Mouse (Mus musculus) neural tube, embryonic 12.5 days (tissue): ENCODE measurements around the gene Nfkb2. TPM values are rescaled to one million over a fixed set of nuclear protein-coding genes. Genes with fewer than 3 reads are reported as not detected.
A peak's percentile ranks its signal among the peaks of the same experiment; 100 is the strongest.

Experiments used
- ATAC-seq: fragments of 200-750 bp; cut with Nextera tagmentation; 2 replicates; pipeline ENCODE4 v1.8.0; 2017; ENCODE audit warnings: low read depth, mild to moderate bottlenecking, moderate TSS enrichment, moderate library complexity; ENCODE audit not compliant: low FRiP score
- H3K27ac ChIP-seq: fragments of 300-500 bp; sonication (generic); 2 replicates; pipeline ENCODE4 v1.5.1; 2016
- H3K27me3 ChIP-seq: fragments of 300-500 bp; sonication (generic); replicated peaks from 2 replicates; pipeline ENCODE4 v1.6.1; 2016; ENCODE audit warnings: mild to moderate bottlenecking
- H3K36me3 ChIP-seq: fragments of 300-500 bp; sonication (generic); 2 replicates; pipeline ENCODE4 v1.6.1; 2016; ENCODE audit warnings: mild to moderate bottlenecking
- H3K4me1 ChIP-seq: fragments of 300-500 bp; sonication (generic); 2 replicates; pipeline ENCODE4 v1.6.1; 2016
- H3K4me2 ChIP-seq: fragments of 300-500 bp; sonication (generic); replicated peaks from 2 replicates; pipeline ENCODE4 v1.6.1; 2016; ENCODE audit warnings: mild to moderate bottlenecking
- H3K4me3 ChIP-seq: fragments of 300-500 bp; sonication (generic); 2 replicates; pipeline ENCODE4 v1.5.1; 2016
- H3K9ac ChIP-seq: fragments of 300-500 bp; sonication (generic); 2 replicates; pipeline ENCODE4 v1.6.1; 2016; ENCODE audit warnings: mild to moderate bottlenecking
- H3K9me3 ChIP-seq: fragments of 300-500 bp; sonication (generic); 2 replicates; pipeline ENCODE4 v1.6.1; 2016; ENCODE audit warnings: mild to moderate bottlenecking
- WGBS: fragments of 180-500 bp; shearing (Covaris S2); methylation state at CpG from one replicate; pipeline ENCODE4 v1.1.7; 2016; 5-methylcytosine and 5-hydroxymethylcytosine counted together
- polyA plus RNA-seq: library from polyadenylated mRNA; unstranded; fragments of >200 nt; fragmentation: Nextera tagmentation; extraction: Ambion mirVana; gene quantifications from 2 replicates; pipeline ENCODE4 v1.2.1, GENCODE M21; 2016

Gene Nfkb2
- polyA plus RNA-seq, 1 experiment from 2014 or later = 4.0 TPM

DNA sequence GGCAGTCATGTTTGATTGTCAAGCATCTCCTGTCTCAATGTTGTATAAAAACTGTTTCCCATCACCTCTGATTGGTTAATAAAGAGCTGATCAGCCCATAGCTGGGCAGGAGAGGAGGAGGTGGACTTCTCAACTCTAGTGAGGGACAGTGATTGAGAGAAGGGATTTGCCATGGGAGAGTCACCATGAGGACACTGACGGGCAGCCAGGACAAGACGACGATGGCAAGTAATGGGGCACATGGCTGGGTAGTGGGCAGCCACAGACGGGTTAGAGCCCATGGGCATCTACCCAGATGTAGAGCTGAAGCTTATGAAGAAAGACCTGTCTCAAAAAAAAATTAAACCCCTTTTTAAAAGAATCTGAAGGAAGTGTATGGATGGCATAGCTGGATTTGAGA lies 1.6 kb upstream of the Nfkb2 start:
- Histone ChIP-seq H3K4me1 (peaks cover 21% of the 10 kb centered on the region), H3K36me3 (no peaks in the 10 kb centered on the region), H3K27ac (no peak overlapping the region), H3K9ac (no peak overlapping the region), H3K4me2 (no peak overlapping the region), H3K9me3 (no peaks in the 10 kb centered on the region), H3K27me3 (peaks cover 15% of the 10 kb centered on the region), H3K4me3 (no peak overlapping the region)
- WGBS = 86% methylated on average over 4 of the region's 4 CpGs
- ATAC-seq = no peak

DNA sequence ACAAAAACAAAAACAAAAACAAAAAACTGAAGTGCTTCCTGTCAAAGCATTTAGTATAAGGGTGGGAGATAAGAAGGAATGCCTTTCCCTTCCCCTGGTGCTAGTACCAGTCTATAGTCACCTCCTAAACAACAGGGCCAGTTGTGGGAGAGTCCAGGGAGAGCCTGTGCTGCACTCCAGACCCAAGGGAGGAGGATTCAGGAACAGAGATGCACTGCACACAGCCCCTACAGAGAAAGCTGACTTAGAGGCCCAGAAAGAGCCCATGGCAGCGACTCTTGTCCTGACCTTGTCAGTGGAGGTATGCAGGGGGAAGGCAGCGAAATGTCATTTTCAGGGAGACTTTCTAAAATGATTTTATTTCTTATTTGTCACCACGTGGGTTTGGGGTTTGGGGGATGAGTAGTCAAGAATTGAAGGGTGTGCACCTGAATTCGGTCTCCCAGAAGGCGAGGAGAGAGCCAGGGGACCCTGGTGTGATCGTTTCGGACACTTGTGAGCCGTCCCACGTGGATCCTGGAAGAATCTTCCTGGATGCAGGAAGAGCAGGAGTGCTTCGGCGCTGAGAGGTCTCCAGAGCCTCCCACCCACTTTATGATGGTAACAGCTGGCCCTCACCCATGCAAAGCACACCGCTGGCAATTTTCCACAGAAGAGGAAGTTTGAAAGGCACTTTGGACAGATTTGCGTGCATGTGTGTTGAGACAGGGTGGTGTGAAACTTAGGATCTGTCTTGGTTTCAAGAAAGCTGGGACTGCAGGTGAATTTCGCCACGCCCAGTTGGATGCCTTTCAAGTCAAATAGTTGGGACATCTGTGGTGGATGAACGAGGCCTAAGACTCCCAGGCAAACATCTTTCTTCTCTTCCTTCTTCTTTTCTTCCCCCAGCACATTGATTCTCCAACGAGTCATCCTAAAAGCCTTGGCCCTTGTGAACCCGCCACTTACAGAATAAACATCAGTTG lies 587 bp upstream of the Nfkb2 start:
- 59% methylated on average over 18 of the region's 18 CpGs for WGBS
- H3K9ac ChIP-seq = no peak overlapping the region
- H3K9me3 ChIP-seq = no peaks in the 10 kb centered on the region
- H3K4me3 ChIP-seq = no peak overlapping the region
- peaks cover 24% of the 10 kb centered on the region for H3K27me3 ChIP-seq
- no peaks in the 10 kb centered on the region for H3K36me3 ChIP-seq
- H3K27ac ChIP-seq = no peak overlapping the region
- peaks cover 22% of the 10 kb centered on the region for H3K4me1 ChIP-seq
- peak overlapping the region; percentile 92 for H3K4me2 ChIP-seq
- no peak for ATAC-seq

DNA sequence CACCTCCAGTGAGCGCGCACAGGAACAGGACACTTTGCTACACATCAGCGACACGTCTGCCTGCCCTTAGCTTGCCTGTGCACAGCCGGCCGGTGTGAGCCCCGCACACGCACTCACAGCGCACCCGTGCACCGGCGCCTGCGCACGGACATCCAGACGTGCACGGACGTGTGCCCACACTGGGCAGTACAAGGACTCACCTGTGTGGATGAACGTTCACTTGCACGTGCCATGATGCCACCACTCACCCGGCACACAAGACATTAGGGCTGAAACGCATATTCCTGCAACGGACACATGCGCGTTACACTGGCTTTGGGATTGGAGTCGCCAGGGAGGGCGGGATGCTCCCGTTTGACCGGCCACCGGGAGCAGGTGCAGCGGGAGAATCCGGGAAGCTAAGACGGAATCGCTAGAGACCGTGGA lies 801 bp downstream of the Nfkb2 start:
- ATAC-seq = peak; percentile 48
- H3K27ac ChIP-seq = no peak overlapping the region
- no peaks in the 10 kb centered on the region for H3K9me3 ChIP-seq
- no peaks in the 10 kb centered on the region for H3K36me3 ChIP-seq
- H3K4me1 ChIP-seq = peaks cover 27% of the 10 kb centered on the region
- peak overlapping the region; percentile 56 for H3K9ac ChIP-seq
- H3K27me3 ChIP-seq = peaks cover 29% of the 10 kb centered on the region
- H3K4me2 ChIP-seq = peak overlapping the region; percentile 92
- WGBS = under 1% methylated on average over 34 of the region's 34 CpGs
- peak overlapping the region; percentile 47 for H3K4me3 ChIP-seq

DNA sequence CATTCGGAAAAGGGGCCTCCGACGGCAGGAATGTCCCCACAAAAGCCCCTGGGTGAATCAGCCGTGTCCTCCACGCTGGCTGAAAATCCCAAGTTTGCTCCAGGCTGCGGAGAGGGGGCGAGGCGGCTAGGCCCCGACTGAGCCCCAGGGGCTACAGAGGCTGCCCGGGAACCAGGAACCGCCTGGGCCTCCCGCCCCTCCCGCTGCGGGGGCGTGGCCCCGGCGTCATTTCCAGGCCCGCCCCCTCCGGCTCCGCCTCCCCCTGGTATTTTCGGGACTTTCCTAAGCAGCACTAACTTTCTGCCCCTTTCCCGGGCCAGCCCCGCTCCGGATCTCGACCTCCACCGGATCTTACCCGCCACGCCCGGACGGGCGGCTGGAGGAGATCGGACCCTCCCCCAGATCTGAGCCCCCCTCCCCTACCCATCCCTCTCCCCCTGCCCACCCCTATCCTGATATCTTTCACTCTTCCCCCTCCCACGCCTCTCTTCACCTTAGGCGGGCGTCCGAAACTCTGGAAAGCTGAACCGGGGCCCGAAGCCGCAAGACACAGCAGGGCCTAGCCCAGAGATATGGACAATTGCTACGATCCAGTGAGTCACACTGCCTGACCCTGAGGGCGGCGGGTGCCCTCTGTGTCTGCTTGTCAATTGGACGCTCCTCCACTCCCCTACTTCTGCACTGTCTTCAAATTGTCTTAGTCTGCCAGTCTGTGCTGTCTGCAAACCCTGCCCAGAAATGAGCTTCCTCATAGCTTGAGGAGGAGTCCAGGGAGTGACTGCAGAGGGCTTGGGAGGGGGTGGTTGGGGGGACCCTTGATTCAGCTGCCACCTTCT lies 1.5 kb downstream of the Nfkb2 start:
- Histone ChIP-seq H3K36me3 (peaks cover 3% of the 10 kb centered on the region; the same call in 1 of the 2 replicates), H3K4me2 (peak overlapping the region; percentile 92), H3K27me3 (peaks cover 36% of the 10 kb centered on the region), H3K4me1 (peaks cover 27% of the 10 kb centered on the region), H3K27ac (no peak overlapping the region), H3K4me3 (peak overlapping the region; percentile 47), H3K9me3 (no peaks in the 10 kb centered on the region), H3K9ac (peak overlapping the region; percentile 56)
- WGBS = under 1% methylated on average over 42 of the region's 43 CpGs
- peak; percentile 43 for ATAC-seq

DNA sequence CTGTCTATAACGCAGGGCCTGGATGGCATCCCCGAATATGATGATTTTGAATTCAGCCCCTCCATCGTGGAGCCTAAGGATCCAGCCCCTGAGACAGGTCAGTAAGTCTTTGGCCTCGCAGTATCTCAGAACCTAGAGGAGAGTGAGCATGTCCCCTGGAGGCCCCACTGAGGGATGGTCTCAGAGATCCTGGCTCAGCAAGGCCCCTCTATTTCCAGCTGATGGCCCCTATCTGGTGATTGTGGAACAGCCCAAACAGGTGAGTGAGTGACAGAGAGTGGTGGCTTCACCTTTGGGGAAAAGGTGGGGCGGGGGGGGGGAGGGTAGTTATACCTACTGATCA lies 2.1 kb downstream of the Nfkb2 start:
- ATAC-seq = no peak
- Histone ChIP-seq H3K4me3 (peak overlapping the region; percentile 47; the same call in 1 of the 2 replicates), H3K4me2 (peak overlapping the region; percentile 92), H3K36me3 (peaks cover 4% of the 10 kb centered on the region; the same call in 1 of the 2 replicates), H3K9ac (peak overlapping the region; percentile 56), H3K27ac (no peak overlapping the region), H3K4me1 (peaks cover 27% of the 10 kb centered on the region), H3K27me3 (peaks cover 36% of the 10 kb centered on the region), H3K9me3 (no peaks in the 10 kb centered on the region)
- WGBS = 55% methylated on average over 5 of the region's 5 CpGs

DNA sequence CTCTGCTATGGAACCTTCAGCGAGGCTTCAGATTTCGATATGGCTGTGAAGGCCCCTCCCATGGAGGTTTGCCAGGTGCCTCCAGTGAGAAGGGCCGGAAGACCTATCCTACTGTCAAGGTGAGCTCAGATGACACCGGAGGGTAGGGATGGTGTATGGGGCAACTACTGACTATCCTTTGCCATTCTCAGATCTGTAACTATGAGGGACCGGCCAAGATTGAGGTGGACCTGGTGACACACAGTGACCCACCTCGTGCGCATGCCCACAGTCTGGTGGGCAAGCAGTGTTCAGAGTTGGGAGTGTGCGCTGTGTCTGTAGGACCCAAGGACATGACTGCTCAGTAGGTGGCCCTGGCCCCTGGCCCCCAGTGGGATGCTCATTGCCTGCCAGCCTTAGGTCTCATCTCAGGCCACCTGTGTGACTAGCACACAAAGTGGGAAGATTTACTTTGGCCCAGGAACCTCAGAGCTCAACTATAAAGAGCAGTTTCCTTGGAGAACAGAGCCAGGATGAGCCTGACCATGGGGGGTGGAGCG lies 2.7 kb downstream of the Nfkb2 start:
- Histone ChIP-seq H3K4me1 (peaks cover 27% of the 10 kb centered on the region), H3K4me3 (no peak overlapping the region), H3K36me3 (peaks cover 10% of the 10 kb centered on the region; the same call in 1 of the 2 replicates), H3K9ac (no peak overlapping the region), H3K4me2 (peak overlapping the region; percentile 92; the same call in 1 of the 2 replicates), H3K9me3 (no peaks in the 10 kb centered on the region), H3K27me3 (peaks cover 36% of the 10 kb centered on the region), H3K27ac (no peak overlapping the region)
- 89% methylated on average over 9 of the region's 9 CpGs for WGBS
- no peak for ATAC-seq

DNA sequence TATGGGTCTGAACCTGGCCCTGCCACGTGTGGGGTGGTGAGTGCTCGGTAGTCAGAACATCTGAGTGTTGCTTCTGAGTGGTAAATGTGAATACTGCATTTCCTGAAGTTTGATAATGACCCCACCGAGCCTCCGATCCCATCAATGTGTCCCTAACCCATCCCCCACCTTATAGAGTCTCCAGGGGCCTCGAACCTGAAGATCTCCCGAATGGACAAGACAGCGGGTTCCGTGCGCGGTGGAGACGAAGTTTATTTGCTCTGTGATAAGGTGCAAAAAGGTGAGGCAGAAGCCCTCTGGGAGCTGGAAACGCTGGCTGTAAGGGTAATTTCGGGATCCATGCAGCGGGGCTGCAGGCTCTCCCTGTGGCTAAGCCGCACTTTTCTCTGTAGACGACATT lies 3.7 kb downstream of the Nfkb2 start:
- WGBS = 76% methylated on average over 16 of the region's 16 CpGs
- H3K4me3 ChIP-seq = no peak overlapping the region
- peaks cover 13% of the 10 kb centered on the region; the same call in 1 of the 2 replicates for H3K36me3 ChIP-seq
- H3K27ac ChIP-seq = no peak overlapping the region
- peaks cover 41% of the 10 kb centered on the region for H3K27me3 ChIP-seq
- no peak overlapping the region for H3K4me2 ChIP-seq
- no peak overlapping the region for H3K9ac ChIP-seq
- H3K9me3 ChIP-seq = no peaks in the 10 kb centered on the region
- H3K4me1 ChIP-seq = peaks cover 27% of the 10 kb centered on the region
- ATAC-seq = no peak

DNA sequence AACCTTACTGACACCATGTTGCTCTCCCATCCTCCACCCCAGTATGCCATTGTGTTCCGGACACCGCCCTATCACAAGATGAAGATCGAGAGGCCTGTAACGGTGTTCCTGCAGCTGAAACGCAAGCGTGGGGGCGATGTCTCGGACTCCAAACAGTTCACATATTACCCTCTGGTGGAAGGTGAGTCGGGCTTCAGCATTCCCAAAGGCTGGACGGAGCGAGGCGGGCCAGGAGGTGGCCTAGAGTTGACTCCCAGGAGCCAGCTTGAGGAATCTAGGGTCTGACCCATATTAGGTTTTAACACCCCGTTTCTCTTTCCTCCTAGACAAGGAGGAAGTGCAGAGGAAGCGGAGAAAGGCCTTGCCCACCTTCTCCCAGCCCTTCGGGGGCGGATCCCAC lies 4.2 kb downstream of the Nfkb2 start:
- Histone ChIP-seq H3K4me1 (peaks cover 27% of the 10 kb centered on the region), H3K36me3 (peaks cover 13% of the 10 kb centered on the region; the same call in 1 of the 2 replicates), H3K27me3 (peaks cover 46% of the 10 kb centered on the region), H3K4me2 (peak overlapping the region; percentile 75), H3K9ac (no peak overlapping the region), H3K27ac (no peak overlapping the region), H3K9me3 (no peaks in the 10 kb centered on the region), H3K4me3 (peak overlapping the region; percentile 29; the same call in 1 of the 2 replicates)
- ATAC-seq = no peak
- WGBS = 55% methylated on average over 16 of the region's 16 CpGs

DNA sequence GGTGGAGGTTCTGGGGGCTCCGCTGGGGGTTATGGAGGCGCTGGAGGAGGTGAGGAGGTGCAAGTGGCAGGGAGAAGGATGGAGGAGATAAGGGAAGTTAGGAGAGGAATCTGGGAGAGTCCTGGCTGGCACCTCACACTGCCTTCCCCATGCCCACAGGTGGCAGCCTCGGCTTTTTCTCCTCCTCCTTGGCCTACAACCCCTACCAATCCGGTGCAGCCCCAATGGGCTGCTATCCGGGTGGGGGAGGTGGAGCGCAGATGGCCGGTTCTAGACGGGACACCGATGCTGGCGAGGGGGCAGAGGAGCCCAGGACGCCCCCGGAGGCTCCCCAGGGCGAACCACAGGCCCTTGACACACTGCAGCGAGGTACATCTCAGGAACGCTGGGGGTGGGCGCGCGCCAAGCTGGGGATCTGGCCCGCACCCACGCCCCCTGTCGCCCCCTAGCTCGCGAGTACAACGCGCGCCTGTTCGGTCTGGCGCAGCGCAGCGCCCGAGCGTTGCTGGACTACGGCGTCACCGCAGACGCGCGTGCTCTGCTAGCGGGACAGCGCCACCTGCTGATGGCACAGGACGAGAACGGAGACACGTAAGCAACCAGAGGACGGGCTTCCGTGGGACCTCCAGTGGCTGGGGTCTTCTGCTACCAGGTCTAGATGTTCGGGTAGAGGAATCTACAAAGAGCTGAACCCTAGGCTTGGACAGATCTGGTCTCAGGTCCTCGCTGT lies 4.8 kb downstream of the Nfkb2 start:
- peak; percentile 46; the same call in 1 of the 2 replicates for ATAC-seq
- Histone ChIP-seq H3K27ac (no peak overlapping the region), H3K9me3 (no peaks in the 10 kb centered on the region), H3K27me3 (peaks cover 52% of the 10 kb centered on the region), H3K4me2 (peak overlapping the region; percentile 75), H3K9ac (peak overlapping the region; percentile 49; the same call in 1 of the 2 replicates), H3K4me3 (peak overlapping the region; percentile 29), H3K36me3 (peaks cover 13% of the 10 kb centered on the region; the same call in 1 of the 2 replicates), H3K4me1 (peaks cover 27% of the 10 kb centered on the region)
- 2% methylated on average over 47 of the region's 47 CpGs for WGBS

DNA sequence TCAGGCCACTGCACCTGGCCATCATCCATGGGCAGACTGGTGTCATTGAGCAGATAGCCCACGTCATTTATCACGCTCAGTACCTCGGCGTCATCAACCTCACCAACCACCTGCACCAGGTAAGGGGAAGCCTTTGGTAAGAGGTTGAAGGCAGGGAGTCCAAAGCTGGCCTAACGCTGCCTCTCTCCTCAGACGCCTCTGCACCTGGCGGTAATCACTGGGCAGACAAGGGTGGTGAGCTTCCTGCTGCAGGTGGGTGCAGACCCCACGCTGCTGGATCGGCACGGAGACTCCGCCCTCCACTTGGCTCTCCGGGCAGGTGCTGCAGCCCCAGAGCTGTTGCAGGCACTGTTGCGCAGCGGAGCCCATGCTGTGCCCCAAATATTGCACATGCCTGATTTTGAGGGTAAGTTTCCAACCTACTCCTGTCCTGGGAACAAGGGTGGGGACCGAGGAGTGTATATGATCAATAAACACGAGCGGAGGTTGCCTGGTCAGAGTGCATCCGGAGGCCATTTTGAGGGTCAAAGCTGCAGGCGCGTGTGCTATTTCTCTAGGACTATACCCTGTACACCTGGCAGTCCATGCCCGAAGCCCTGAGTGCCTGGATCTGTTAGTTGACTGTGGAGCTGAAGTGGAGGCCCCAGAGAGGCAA lies 5.7 kb downstream of the Nfkb2 start:
- Histone ChIP-seq H3K4me1 (peaks cover 24% of the 10 kb centered on the region), H3K4me3 (no peak overlapping the region), H3K36me3 (peaks cover 13% of the 10 kb centered on the region; the same call in 1 of the 2 replicates), H3K9ac (no peak overlapping the region), H3K27ac (no peak overlapping the region), H3K27me3 (peaks cover 61% of the 10 kb centered on the region), H3K9me3 (no peaks in the 10 kb centered on the region), H3K4me2 (no peak overlapping the region)
- WGBS = 83% methylated on average over 21 of the region's 21 CpGs
- ATAC-seq = no peak

DNA sequence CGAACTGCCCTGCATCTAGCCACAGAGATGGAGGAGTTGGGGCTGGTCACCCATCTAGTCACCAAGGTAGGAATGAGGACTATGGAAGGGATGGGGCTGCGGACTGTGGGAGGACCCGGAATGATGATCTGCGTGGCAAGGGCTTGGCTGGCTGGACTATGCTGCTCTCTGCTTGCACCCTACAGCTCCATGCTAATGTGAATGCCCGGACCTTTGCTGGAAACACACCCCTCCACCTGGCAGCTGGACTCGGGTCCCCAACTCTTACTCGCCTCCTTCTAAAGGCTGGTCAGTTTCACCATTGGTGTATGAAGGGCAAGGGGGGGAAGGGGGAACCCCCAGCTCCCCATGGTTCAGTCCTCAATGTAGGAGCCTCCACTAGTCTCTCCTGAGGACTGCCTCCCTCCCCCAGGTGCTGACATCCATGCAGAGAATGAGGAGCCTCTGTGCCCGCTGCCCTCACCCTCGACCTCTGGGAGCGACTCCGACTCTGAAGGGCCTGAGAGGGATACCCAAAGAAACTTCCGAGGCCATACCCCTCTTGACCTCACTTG lies 6.3 kb downstream of the Nfkb2 start:
- peaks cover 67% of the 10 kb centered on the region for H3K27me3 ChIP-seq
- H3K9ac ChIP-seq = no peak overlapping the region
- no peak overlapping the region for H3K4me3 ChIP-seq
- no peaks in the 10 kb centered on the region for H3K9me3 ChIP-seq
- 89% methylated on average over 12 of the region's 12 CpGs for WGBS
- peaks cover 19% of the 10 kb centered on the region for H3K4me1 ChIP-seq
- no peak for ATAC-seq
- no peak overlapping the region for H3K4me2 ChIP-seq
- H3K27ac ChIP-seq = no peak overlapping the region
- peaks cover 13% of the 10 kb centered on the region; the same call in 1 of the 2 replicates for H3K36me3 ChIP-seq
